Mouse (Mus musculus): ENCODE data around the gene Tnip2.

Gene Tnip2

DNA sequence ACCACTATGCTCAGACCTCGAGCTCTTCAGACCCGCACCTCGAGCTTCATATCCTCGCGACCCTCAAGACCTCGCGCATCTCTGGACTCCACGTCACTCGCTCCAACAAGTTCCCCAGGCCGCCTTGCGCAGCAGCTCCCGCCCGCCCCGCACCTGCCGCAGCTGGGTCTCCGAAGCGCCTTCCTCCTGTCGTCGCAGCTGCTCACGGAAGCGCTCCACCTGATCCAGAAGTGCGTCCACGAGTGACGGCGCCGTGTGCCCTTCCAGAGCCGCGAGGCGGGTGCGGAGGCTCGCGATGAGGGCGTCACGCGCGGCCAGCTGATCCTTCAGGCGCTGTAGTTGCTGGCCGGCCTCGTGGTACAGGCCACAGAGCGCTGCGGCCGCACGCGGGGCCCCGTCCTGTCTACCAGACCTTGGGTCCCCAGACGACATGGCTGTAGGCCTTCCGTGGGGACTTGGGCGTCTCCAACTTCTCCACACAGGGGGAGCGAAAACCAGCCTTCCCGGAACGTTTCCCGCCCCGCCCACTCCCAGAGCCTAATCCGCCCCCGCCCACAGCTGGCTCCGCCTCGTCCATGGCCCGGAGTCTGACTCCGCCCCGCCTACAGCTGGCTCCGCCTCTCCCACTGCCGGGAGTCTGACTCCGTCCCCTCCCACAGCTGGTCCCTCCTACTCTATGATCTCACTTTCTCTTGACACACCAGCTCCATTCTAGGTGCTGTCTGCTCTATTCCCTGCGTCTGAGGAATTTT, at the start of gene Tnip2:
TSS of gene Tnip2 (minus strand) at position 526 of the 752 bp plus-strand sequence.
- DNase-seq, result peak; percentile 73

- no peak for DNase-seq
Measured at GRCm38 (mm10) chr5:34551821-34552220, 38.0 kb upstream of the Tnip2 start.

DNA sequence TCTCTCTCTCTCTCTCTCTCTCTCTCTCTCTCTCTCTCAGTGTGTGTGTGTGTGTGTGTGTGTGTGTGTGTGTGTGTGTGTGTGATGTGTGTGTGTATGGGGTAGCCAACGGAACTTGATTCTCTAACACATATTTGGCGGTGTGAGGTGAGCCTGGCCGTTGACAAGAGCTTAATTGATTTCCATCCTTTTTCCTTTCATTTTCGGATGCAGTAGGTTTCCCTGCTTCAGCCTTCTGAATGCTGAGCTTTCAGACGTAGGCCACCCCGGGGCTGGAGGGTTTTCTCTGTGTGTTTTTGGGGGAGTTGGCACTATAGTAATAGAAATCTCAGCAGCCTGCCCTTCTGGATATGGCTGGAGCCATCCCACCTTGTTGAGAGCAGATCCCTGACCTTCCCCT, 36.5 kb upstream of the Tnip2 start:
- no peak for DNase-seq

DNA sequence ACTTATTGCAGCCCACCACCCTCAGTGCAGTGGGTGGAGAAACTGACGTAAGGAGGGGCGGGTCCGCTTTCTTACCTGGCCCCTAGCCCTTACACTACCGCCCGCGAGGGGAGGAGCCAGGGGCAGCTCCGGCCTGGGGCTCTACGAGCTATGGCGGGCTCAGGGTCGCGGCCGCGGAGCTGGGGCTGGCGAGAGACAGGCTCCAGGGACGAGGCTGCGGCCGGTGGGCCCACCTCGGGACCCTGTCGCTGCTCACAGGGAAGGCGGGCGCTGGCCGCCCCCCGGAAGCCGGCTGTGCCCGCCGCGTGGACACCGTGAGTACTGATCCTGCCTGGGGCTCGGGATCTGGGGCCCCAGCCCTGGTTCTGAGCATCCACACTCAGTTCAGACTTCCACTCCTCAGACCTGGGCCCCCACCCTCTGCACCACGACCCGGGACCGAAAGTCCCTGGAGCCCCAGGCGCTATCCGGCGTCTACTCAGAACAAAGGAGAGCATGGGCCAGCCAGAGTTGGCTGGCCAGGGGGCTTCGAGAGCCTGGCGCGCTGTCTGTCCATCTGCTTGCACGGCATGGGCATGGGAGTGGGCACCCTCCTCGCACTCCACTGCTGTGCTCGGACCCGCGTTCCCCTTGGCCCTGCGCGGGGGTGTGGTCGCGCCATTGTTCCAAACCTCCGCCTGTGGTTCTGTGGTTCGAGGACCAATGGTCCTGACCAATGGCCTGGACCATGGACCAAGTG, 35.9 kb upstream of the Tnip2 start:
- DNase-seq, result no peak

GRCm38 (mm10) chr5:34549135-34549482, 35.3 kb upstream of the Tnip2 start:
- DNase-seq, result no peak

DNA sequence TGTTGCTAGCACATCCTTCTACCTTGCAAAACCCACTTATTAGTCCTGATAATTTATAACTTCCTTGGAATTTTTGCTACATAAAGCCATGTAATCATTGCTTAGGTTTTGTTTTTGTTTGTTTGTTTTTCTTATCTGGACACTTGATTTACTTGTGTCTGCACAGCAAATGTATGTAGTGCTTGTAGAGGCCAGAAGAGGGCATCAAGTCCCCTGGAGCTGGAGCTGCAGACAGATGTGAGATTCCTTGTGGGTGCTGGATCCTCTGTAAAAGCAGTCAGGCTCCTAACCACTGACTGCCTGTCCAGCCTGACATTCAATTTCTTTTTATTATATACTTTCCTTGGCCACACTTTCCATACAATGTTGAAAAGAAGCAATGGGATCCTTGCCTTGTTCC, 33.6 kb upstream of the Tnip2 start:
- DNase-seq, result peak; percentile 38

DNA sequence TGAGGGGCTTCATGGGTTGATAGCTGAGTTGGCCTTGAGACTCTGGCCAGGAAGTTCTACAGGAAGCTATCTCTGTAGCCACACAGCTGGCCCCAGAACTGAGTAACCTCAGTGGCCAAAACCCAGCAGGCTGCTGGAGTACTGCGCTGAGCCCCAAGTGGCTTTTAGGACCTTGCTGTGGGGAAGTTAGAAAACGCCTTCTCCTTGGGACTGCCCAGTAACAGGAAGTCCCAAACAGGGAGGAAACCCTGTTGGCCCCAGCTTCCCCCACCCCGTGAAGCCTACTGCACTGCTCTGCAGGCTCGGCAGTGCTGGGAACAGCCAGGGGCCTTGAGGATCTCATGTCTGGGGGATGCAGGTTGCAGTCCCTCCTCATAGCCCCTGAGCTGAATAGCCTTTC, 29.3 kb upstream of the Tnip2 start:
- DNase-seq, result no peak

- no peak for DNase-seq
Measured at GRCm38 (mm10) chr5:34542166-34542565, 28.4 kb upstream of the Tnip2 start.

DNA sequence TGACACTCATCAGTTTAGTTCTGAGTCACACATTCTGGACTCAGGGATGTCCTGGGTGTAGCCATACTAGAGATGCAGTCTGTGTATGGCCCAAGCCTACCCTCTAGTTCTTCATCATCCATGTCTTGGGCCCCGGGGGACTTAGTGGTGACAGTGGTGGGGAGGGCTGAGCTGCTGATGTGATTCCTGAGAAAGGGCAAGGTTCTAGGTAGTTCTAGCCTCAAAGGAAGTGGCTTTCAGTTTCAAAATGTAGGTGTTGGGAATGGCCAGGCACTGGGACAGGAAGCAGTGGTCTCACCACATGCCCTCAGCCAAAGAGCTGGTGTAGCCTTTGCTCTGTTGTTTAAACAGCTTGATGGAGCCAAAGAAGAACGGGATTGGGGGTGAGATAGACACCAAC, 25.3 kb upstream of the Tnip2 start:
- no peak for DNase-seq

- no peak for DNase-seq
Measured at GRCm38 (mm10) chr5:34538527-34538926, 24.7 kb upstream of the Tnip2 start.

GRCm38 (mm10) chr5:34538079-34538478, 24.3 kb upstream of the Tnip2 start:
- no peak for DNase-seq

- no peak for DNase-seq
Measured at GRCm38 (mm10) chr5:34535831-34536230, 22.0 kb upstream of the Tnip2 start.

DNA sequence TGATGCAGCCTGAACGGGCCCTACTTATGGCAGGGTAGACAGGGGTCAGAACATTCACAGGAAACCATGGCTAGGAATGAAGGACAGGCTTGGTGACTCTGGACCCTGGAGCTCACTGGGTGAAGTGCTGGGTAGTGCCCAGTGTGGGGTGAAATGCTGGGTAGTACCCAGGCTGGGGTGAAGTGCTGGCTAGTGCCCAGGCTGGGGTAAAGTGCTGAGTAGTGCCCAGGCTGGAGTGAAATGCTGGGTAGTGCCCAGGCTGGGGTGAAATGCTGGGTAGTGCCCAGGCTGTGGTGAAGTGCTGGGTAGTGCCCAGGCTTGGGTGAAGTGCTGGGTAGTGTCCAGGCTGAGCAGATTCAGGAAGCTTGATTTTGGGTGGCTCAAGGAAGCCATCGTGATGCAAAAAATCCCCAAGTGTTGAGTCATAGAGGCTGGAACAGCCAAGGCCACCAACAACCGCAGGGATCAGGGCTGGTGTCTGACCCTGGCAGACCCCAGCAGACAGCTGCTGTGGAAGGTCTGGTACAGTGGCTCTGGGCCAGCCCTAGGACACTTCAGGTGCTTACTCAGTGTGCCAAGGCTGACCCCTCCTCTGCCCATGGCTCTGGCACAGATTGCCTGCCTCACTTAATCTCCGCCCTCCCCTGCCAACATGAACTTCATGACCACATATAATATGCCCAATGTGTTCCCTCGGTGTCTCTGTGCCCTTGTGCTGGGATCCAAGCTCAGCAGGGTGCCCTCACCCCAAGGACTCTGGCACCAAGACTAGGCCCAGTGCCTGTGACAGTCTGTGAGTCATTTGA, 21.2 kb upstream of the Tnip2 start:
- DNase-seq, result no peak

GRCm38 (mm10) chr5:34533820-34534219, 20.0 kb upstream of the Tnip2 start:
- DNase-seq, result no peak

DNA sequence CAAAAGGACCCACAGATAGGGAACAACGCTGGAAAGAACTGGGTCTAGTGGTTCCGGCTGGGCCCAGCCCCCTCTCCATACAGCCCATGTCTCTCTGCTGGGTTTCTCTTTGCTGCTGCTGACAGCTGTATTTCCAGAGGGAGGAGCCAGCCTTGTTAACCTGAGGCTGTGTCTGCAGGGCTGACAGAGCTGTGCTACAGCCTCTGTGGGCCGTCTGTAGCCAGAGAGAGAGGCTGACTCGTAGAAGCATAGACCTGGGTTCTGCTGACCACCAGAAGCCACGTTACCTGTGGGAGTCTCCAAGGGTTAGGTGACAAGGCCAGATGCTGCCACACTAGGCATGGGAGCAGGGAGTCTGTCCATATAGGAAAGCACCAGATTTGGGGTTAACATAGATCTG, 19.3 kb upstream of the Tnip2 start:
- DNase-seq, result no peak

- no peak for DNase-seq
Measured at GRCm38 (mm10) chr5:34530687-34531086, 16.9 kb upstream of the Tnip2 start.

DNA sequence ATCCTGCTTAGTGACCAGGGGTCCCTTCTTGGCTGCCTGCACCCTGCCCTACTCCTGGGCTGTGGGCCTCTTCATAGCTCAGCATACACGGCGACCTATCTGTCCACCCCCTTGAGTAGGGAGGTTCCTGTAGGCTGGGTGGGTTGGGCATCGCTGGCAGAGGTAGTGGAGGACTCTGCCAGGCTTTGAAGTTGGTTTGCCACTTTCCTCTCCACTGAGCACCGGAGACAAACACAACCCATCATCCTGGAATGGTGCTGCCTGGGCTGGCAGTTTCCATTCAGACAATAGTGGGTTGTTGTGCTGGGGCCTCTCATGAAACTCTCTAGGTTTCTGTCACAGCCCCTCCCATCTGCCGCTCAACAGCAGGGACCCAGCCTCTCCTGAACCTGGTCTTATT, 16.3 kb upstream of the Tnip2 start:
- DNase-seq, result no peak

DNA sequence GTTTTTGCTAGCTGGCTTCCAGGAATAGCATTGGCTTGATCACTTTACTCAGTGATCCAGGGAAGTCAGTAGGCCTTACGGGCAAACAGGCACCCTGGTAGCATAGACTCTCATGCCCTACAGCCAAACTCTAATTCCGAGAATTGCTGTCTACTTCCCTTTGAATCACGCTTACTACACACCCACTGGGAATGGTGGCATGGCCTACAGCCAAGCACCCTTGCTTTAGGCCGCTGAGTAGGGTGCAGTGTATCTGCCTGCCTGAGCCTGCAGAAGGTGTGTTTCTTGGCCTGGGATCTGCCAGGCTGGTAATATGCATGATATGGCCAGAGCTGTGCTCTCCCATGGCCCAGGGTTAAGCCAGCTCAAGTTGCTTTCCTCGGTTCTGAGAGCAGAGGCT, 14.9 kb upstream of the Tnip2 start:
- no peak for DNase-seq

DNA sequence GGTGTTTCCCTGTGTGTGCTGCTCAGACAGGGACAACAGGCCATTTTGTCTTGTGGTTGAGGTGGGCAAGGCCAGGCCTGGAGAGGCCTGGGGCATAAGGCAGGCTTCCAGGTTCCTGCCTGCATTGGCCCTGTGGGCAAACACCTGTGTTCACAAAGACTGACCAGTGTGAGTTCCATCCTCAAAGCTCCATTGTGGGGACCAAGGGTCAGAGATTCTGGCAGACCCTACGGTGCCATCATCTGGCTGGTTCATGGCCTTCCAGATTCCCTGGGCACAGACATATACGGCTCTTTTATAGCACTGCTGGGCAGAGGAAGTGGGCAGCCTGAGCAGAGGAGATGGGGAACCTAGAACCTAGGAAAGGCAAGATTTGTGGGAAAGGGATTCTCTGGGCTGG, 13.6 kb upstream of the Tnip2 start:
- no peak for DNase-seq

GRCm38 (mm10) chr5:34526477-34526775, 12.6 kb upstream of the Tnip2 start:
- DNase-seq, result no peak

- peak; percentile 81 for DNase-seq
Measured at GRCm38 (mm10) chr5:34525663-34526476, 12.1 kb upstream of the Tnip2 start, which contains the start of gene Sh3bp2. Gene Sh3bp2 (plus strand): TSS chr5:34525838.

DNA sequence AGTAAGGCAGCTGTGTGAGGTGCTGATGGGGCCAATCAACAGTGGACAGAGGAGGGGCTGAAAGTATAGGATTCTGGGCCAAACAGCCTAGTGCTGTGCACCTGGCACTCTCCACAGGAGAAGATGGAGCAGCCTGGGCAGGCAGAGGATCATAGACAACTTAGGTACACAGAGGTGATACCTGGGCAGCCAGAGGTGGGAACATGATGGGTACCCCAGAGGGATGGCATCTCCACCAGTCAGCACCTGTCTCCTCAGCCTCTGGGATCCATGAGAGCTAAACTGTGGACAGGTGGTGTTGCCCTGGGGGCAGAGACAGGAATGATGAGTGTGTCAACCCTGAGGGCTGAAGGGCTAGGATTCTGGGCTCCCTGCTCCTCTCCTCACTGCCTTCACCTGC, 10.7 kb upstream of the Tnip2 start:
- no peak for DNase-seq

DNA sequence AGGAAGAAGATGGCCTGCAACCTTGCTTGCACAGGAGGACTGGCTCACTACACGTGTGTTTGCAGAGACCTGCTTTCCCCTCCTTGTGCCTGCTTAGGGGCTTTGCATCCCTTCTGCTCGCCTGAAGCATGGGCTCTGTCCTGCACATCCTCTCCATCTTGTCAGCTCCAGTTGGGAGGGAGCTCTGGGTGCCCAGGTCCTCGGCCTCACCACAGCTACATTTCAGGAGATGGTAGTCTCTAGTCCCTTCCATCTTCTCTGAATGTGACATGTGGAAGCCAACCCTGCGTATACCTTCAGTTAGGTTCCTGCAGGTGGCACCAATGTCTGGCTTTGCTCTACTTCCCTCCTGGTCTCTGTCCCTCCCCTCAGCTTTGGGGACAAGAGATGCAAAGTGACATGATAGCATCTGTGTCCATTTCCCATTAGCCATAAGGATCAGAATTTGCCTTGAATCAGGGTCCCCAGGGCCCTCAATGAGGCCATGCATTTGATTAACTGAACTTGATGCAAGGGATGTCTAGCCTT, 10.2 kb upstream of the Tnip2 start:
- DNase-seq, result no peak

Measured in cerebellum, adult 9-10 months (tissue).